Mouse (Mus musculus) ES-E14 (cell line): Measurements from ENCODE around the gene Amigo1. TPM values are rescaled to one million over a fixed set of nuclear protein-coding genes. Genes with fewer than 3 reads are reported as not detected.
"Not testable (repeated sequence)": the region's sequence is repeated elsewhere in the genome, so short reads cannot be mapped to it uniquely, and the experiment has no call there.

Source experiments
- DNase-seq: peaks from one replicate; pipeline ENCODE4 v3.0.0-alpha.2; 2013; ENCODE audit warnings: low read depth, low spot score
- H3K27ac ChIP-seq: 2 replicates; pipeline ENCODE4 v1.5.1; 2012; ENCODE audit warnings: low read depth, mild to moderate bottlenecking, low read length, moderate library complexity, mixed read lengths; ENCODE audit not compliant: poor library complexity, insufficient read depth, severe bottlenecking
- H3K36me3 ChIP-seq: 2 replicates; pipeline ENCODE4 v1.6.1; 2012; ENCODE audit warnings: mild to moderate bottlenecking, low read length, moderate library complexity, mixed read lengths; ENCODE audit not compliant: control insufficient read depth, poor library complexity, insufficient read depth, severe bottlenecking
- H3K4me1 ChIP-seq, 2 experiments: fragments of 150-350 bp in 1 of 2; sonication (generic) in 1 of 2; 2 replicates each; pipeline ENCODE4 v1.6.1; 2012; ENCODE audit warnings: low read length in 2 of 2, mild to moderate bottlenecking in 1 of 2, mixed read lengths in 1 of 2; ENCODE audit not compliant: control insufficient read depth in 2 of 2, insufficient read depth in 2 of 2, poor library complexity in 1 of 2
- H3K4me3 ChIP-seq, 2 experiments: fragments of 150-350 bp in 1 of 2; sonication (generic) in 1 of 2; 2 replicates each; pipeline ENCODE4 v1.5.1; 2012; ENCODE audit warnings: low read length in 2 of 2, low read depth in 1 of 2, mild to moderate bottlenecking in 1 of 2, mixed read lengths in 1 of 2; ENCODE audit not compliant: insufficient read depth in 1 of 2, poor library complexity in 1 of 2, severe bottlenecking in 1 of 2
- H3K9ac ChIP-seq: 2 replicates; pipeline ENCODE4 v1.6.1; 2012; ENCODE audit warnings: low read depth, mild to moderate bottlenecking, low read length, mixed read lengths; ENCODE audit not compliant: poor library complexity, insufficient read depth, severe bottlenecking
- H3K9me3 ChIP-seq: fragments of 150-350 bp; sonication (generic); 2 replicates; pipeline ENCODE4 v1.6.1; 2012; ENCODE audit warnings: low read depth, mild to moderate bottlenecking, low read length; ENCODE audit not compliant: control insufficient read depth, insufficient read depth
- CHD2 ChIP-seq: IDR thresholded peaks from 2 replicates; pipeline ENCODE4 v1.6.1; 2014; ENCODE audit warnings: mild to moderate bottlenecking, low read depth, low read length, inconsistent platforms
- HCFC1 ChIP-seq: IDR thresholded peaks from 2 replicates; pipeline ENCODE4 v1.6.1; 2012; ENCODE audit warnings: low read length, inconsistent platforms, borderline replicate concordance; ENCODE audit not compliant: insufficient read depth
- MAFK ChIP-seq: IDR thresholded peaks from 2 replicates; pipeline ENCODE4 v1.6.1; 2014; ENCODE audit warnings: mild to moderate bottlenecking, low read depth, low read length, inconsistent platforms; ENCODE audit not compliant: insufficient read depth
- ZC3H11A ChIP-seq: IDR thresholded peaks from 2 replicates; pipeline ENCODE4 v1.6.1; 2012; ENCODE audit warnings: low read depth, mild to moderate bottlenecking, inconsistent platforms, low read length, borderline replicate concordance
- ZNF384 ChIP-seq: IDR thresholded peaks from 2 replicates; pipeline ENCODE4 v1.6.1; 2012; ENCODE audit warnings: low read depth, low read length, inconsistent platforms
- in situ Hi-C, 2 experiments: fragments of 600-800 bp; cut with MboI; formaldehyde crosslinking; loops; one replicate each; pipeline ENCODE4 v1.15.1; 2025; ENCODE audit warnings: low sequenced_read_pairs in 2 of 2, inconsistent platforms in 1 of 2; ENCODE audit not compliant: unreplicated experiment in 2 of 2
- total RNA-seq: library from RNA; depleted of rRNA; stranded (reverse); fragments of 300-350 nt; gene quantifications from 2 replicates; pipeline ENCODE4 v1.2.3, GENCODE M21; 2012; rRNA removed

Gene Amigo1
- total RNA-seq, 1 experiment: 2.1 TPM

DNA sequence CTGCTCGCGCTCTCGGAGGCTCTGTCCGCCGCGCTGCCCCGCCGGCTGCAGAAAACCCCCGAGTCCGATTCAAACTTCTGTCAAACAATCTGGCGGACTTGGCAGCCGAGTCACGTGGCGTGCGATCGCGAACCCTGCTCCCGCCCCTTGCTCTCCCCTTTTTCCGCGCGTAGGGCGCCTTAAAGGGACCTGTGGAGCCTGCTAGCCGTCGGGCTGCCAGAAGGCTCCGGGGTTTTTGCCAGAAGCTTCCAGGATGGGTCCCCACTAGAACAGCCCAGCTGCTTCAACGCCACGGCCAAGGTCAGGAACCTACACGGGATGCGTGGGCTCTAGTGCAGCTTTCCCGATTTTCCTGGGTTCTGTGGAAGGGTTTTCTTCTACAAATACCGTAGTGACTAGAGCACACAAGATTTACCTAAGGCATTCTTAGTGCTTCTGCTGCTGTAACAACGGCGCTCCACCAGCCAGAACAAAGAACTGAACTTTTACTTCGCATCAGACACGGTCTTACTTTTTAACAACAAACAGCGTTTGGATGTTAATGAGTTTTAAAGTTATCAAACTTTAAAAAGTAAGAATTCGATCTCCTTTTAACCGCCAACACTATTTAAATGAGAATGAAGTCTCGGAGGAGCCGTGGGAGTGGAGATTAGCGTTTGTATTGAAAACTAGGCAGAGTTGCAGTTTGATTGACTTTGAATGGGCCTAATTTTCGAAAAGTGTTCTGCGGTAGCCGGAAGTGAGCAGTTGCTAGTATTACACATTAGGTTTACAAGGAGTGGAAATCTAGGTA is 40.6 kb downstream of the Amigo1 start, which contains the start of gene Sypl2:
TSS of gene Sypl2 (minus strand) at position 91 of the 793 bp plus-strand sequence.
- H3K27ac ChIP-seq: no peak within 1 kb of the TSS
- H3K4me3 ChIP-seq: peak within 1 kb of the TSS; percentile 54 to 67
- TF ChIP-seq MAFK (no peak), HCFC1 (0 out of 2 replicates have a peak, but pooled peaks have one; percentile 19)
- H3K36me3 ChIP-seq: no peaks in the 10 kb centered on the region
- in situ Hi-C loops: no loop called here
- DNase-seq: no peak
- peaks cover 0 to 4% of the 10 kb centered on the region in 2 experiments; a peak in 1 of 4 replicates for H3K4me1 ChIP-seq
- peak within 1 kb of the TSS; percentile 46; the same call in 1 of the 2 replicates for H3K9ac ChIP-seq
- H3K9me3 ChIP-seq: no peaks in the 10 kb centered on the region

DNA sequence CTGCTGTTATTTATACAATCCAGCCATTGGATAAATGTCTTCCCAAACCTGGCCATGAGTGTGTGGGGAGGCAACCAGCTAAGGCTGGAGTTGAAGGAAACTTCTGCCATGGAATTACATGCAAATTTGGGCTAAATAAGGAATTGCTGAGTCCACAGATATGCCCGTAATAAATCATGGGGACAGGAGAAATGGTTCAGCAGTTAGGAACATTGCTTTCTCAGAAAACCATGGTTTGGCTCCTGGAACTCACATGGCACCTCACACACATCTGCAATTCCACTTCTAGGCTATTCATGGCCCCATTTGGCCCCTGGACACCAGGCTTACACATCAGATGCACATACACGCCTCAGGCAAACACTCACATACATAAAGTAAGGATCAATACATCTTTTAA is 41.4 kb downstream of the Amigo1 start:
- peaks cover 0 to 6% of the 10 kb centered on the region in 2 experiments; a peak in 1 of 4 replicates for H3K4me1 ChIP-seq
- TF ChIP-seq MAFK (no peak), CHD2 (no peak), ZC3H11A (no peak), ZNF384 (no peak), HCFC1 (no peak)

DNA sequence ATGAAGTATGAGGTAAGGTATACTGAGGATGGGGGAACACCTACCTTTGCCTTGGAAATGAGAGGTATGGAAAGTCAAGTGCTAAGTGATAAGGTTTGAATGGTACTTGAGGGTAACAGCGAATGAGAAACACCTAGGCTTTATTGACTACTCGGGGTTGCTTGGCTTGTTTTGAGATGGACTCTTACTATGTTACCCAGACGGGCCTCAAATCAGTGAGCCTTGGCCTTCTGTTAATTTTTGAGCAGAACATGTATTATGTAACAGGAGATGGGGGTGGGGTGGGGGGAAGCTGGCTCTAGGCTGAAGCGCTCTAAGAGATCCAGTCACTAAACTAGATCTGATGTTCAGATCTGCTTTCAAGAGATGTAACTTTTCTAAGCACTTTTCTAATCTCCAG is 45.5 kb downstream of the Amigo1 start:
- no peak overlapping the region for H3K27ac ChIP-seq
- no peak overlapping the region for H3K4me3 ChIP-seq
- TF ChIP-seq ZC3H11A: no peak
- TF ChIP-seq MAFK: no peak
- TF ChIP-seq ZNF384: no peak
- no peak for TF ChIP-seq CHD2
- no peak for TF ChIP-seq HCFC1
- in situ Hi-C loops: no loop called here
- H3K9me3 ChIP-seq: no peaks in the 10 kb centered on the region
- no peaks in the 10 kb centered on the region for H3K36me3 ChIP-seq
- no peak for DNase-seq
- peaks cover 0 to 6% of the 10 kb centered on the region in 2 experiments; a peak in 1 of 4 replicates for H3K4me1 ChIP-seq
- no peak overlapping the region for H3K9ac ChIP-seq

More for the DNA sequence above, 41.4 kb downstream of the Amigo1 start:
- H3K4me3 ChIP-seq: no peak overlapping the region
- no peaks in the 10 kb centered on the region for H3K36me3 ChIP-seq
- DNase-seq: no peak
- H3K27ac ChIP-seq: no peak overlapping the region
- H3K9me3 ChIP-seq: no peaks in the 10 kb centered on the region
- in situ Hi-C loops: no loop called here
- no peak overlapping the region for H3K9ac ChIP-seq

DNA sequence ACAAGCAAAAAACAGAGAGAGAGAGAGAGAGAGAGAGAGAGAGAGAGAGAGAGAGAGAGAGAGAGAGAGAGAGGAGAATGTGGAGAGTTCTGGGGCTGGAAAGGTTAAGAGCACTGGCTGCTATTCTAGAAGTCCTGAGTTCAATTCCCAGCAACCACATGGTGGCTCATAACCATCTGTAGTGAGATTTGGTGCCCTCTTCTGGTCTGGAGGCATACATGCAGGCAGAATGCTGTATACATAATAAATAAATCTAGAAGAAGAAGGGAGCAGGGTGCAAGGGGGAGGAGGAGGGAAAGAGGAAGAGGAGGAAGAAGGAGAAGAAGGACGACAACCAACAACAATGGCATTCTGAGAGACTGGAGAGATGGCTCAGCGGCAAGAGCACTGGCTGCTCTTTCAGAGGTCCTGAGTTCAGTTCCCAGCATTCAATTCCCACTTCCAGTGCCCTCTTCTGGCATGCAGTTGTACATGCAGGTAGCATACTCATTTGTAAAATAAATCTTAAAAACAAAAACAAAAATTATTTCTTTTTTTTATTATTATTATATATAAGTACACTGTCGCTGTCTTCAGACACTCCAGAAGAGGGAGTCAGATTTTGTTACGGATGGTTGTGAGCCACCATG is 51.5 kb downstream of the Amigo1 start:
- H3K4me3 ChIP-seq, in situ Hi-C loops, H3K36me3 ChIP-seq, H3K4me1 ChIP-seq, H3K9ac ChIP-seq, H3K9me3 ChIP-seq, H3K27ac ChIP-seq: not testable (repeated sequence)
- DNase-seq: peak; percentile 17

DNA sequence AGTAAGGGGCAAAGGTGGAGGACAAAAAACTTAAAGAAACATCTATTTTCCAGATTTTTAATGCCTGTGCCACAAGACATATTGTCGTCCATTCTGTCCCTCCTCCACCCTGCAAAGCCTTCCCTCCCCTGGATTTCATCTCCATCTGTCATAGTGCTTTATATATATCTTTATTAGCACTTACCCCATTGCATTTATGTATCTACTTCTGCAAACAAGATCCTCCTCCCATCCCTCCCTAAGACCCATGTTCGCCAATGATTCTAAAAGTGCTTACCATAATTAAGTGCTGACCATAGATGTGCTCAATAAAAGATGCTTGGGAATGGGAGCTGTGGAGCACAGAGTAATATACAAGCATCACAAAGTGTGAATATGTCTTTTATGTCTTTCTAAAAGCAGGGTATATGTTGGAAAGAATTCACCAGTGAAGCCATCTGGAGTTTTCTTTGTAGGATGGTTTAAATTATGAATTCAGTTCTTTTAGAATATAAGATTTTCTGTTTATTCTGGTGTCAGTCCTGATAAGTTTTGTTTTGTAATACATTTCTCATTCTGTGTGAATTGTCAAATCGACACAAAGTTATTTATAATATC is 55.2 kb downstream of the Amigo1 start:
- no peak for DNase-seq
- H3K9me3 ChIP-seq: no peaks in the 10 kb centered on the region
- H3K9ac ChIP-seq: no peak overlapping the region
- H3K4me1 ChIP-seq: peaks cover 0 to 3% of the 10 kb centered on the region in 2 experiments; a peak in 1 of 4 replicates
- no peak overlapping the region for H3K4me3 ChIP-seq
- no peaks in the 10 kb centered on the region for H3K36me3 ChIP-seq
- TF ChIP-seq CHD2: no peak
- TF ChIP-seq ZC3H11A: no peak
- no peak for TF ChIP-seq MAFK
- TF ChIP-seq HCFC1: no peak
- no peak for TF ChIP-seq ZNF384
- in situ Hi-C loops: no loop called here
- no peak overlapping the region for H3K27ac ChIP-seq

Other genes starting within 250 kb of the Amigo1 start
- gene Gstm6, start 242.6 kb upstream of the Amigo1 start, total RNA-seq: 0.98 and 1.3 TPM in 2 replicates
- gene Gstm3, start 217.1 kb upstream of the Amigo1 start, total RNA-seq: 0.74 TPM in 1 of 2 replicates, not detected in the other
- gene Gstm2, start 199.9 kb upstream of the Amigo1 start, total RNA-seq: 9.1 and 11.6 TPM in 2 replicates
- gene Gstm1, start 168.4 kb upstream of the Amigo1 start, total RNA-seq: 7.1 and 7.9 TPM in 2 replicates
- 4.1 and 4.3 TPM in 2 replicates for gene Gstm4, start 141.4 kb upstream of the Amigo1 start, total RNA-seq
- gene Ampd2, start 99.7 kb upstream of the Amigo1 start, total RNA-seq: 58.1 and 75.8 TPM in 2 replicates
- 9.2 and 9.9 TPM in 2 replicates for gene Gnat2, start 93.5 kb upstream of the Amigo1 start, total RNA-seq
- 55.4 and 84.3 TPM in 2 replicates for gene Gnai3, start 40.2 kb upstream of the Amigo1 start, total RNA-seq
- gene Gpr61, start 31.5 kb upstream of the Amigo1 start, total RNA-seq: 0.09 and 0.16 TPM in 2 replicates
- gene Cyb561d1, start 14.9 kb downstream of the Amigo1 start, total RNA-seq: 2.2 and 3.9 TPM in 2 replicates
- 9.1 and 9.5 TPM in 2 replicates for gene Atxn7l2, start 24.6 kb downstream of the Amigo1 start, total RNA-seq
- 0.62 and 1.6 TPM in 2 replicates for gene Sypl2, start 40.3 kb downstream of the Amigo1 start, total RNA-seq
- gene Psma5, start 70.6 kb downstream of the Amigo1 start, total RNA-seq: 172 and 248 TPM in 2 replicates
- gene Sort1, start 97.7 kb downstream of the Amigo1 start, total RNA-seq: 21.2 and 30.5 TPM in 2 replicates
- gene Mybphl, start 178.6 kb downstream of the Amigo1 start, total RNA-seq: not detected in 2 replicates
- 172 and 284 TPM in 2 replicates for gene Psrc1, start 197.5 kb downstream of the Amigo1 start, total RNA-seq
- gene Celsr2, start 229.2 kb downstream of the Amigo1 start, total RNA-seq: 7.9 and 15.6 TPM in 2 replicates